Mouse (Mus musculus): ENCODE data around the gene Arhgap15. TPM values are rescaled to one million over a fixed set of nuclear protein-coding genes. Genes with fewer than 3 reads are reported as not detected.
A peak's percentile ranks its signal among the peaks of the same experiment; 100 is the strongest.

The Arhgap15 gene
- total RNA-seq, 2 experiments from 2014 or later, result 9.4 to 9.5 TPM

GRCm38 (mm10) chr2:44306137-44306536 lies 557.5 kb downstream of the Arhgap15 start:
- peak; percentile 72 for TF ChIP-seq CTCF (conservative IDR thresholded peaks at IDR 0.05)
- no peak for DNase-seq (ENCODE audit: low spot score in 2 of 2)
- Histone ChIP-seq H3K4me3 (no peak overlapping the region), H3K27ac (no peak overlapping the region)

GRCm38 (mm10) chr2:44309124-44309523 lies 560.5 kb downstream of the Arhgap15 start:
- DNase-seq (ENCODE audit: low spot score in 2 of 2), result no peak
- Histone ChIP-seq H3K27ac (no peak overlapping the region), H3K4me3 (no peak overlapping the region)
- no peak for TF ChIP-seq CTCF (conservative IDR thresholded peaks at IDR 0.05)

- no peak for DNase-seq (ENCODE audit: low spot score in 2 of 2)
- TF ChIP-seq CTCF (conservative IDR thresholded peaks at IDR 0.05), result no peak
- H3K4me3 ChIP-seq, result no peak overlapping the region
- H3K27ac ChIP-seq, result no peak overlapping the region
Measured at GRCm38 (mm10) chr2:44309556-44309955, 560.9 kb downstream of the Arhgap15 start.

- no peak for DNase-seq (ENCODE audit: low spot score in 2 of 2)
Measured at GRCm38 (mm10) chr2:44310095-44310748, 561.6 kb downstream of the Arhgap15 start.

GRCm38 (mm10) chr2:44311216-44311615 lies 562.6 kb downstream of the Arhgap15 start:
- no peak for DNase-seq (ENCODE audit: low spot score in 2 of 2)
- no peak overlapping the region; the same call in 1 of the 2 replicates for H3K4me3 ChIP-seq
- no peak for TF ChIP-seq CTCF (conservative IDR thresholded peaks at IDR 0.05)
- no peak overlapping the region for H3K27ac ChIP-seq

More at GRCm38 (mm10) chr2:44310095-44310748, 561.6 kb downstream of the Arhgap15 start:
- Histone ChIP-seq H3K4me3 (no peak overlapping the region), H3K27ac (no peak overlapping the region)
- no peak for TF ChIP-seq CTCF (conservative IDR thresholded peaks at IDR 0.05)

- H3K27ac ChIP-seq, result no peak overlapping the region
- no peak for TF ChIP-seq CTCF (conservative IDR thresholded peaks at IDR 0.05)
- H3K4me3 ChIP-seq, result no peak overlapping the region
- DNase-seq (ENCODE audit: low spot score in 2 of 2), result no peak
Measured at GRCm38 (mm10) chr2:44313573-44313972, 564.9 kb downstream of the Arhgap15 start.

- Histone ChIP-seq H3K27ac (no peak overlapping the region), H3K4me3 (no peak overlapping the region)
- no peak for DNase-seq (ENCODE audit: low spot score in 2 of 2)
- no peak for TF ChIP-seq CTCF (conservative IDR thresholded peaks at IDR 0.05)
Measured at GRCm38 (mm10) chr2:44318436-44318835, 569.8 kb downstream of the Arhgap15 start.

- no peak for DNase-seq (ENCODE audit: low spot score in 2 of 2)
- no peak overlapping the region for H3K4me3 ChIP-seq
- TF ChIP-seq CTCF (conservative IDR thresholded peaks at IDR 0.05), result no peak
Measured at GRCm38 (mm10) chr2:44319479-44319878, 570.9 kb downstream of the Arhgap15 start.

GRCm38 (mm10) chr2:44323813-44324212 lies 575.2 kb downstream of the Arhgap15 start:
- no peak overlapping the region for H3K27ac ChIP-seq
- H3K4me3 ChIP-seq, result no peak overlapping the region
- TF ChIP-seq CTCF (conservative IDR thresholded peaks at IDR 0.05), result no peak
- no peak for DNase-seq (ENCODE audit: low spot score in 2 of 2)

More at GRCm38 (mm10) chr2:44319479-44319878, 570.9 kb downstream of the Arhgap15 start:
- no peak overlapping the region for H3K27ac ChIP-seq

GRCm38 (mm10) chr2:44333295-44333694 lies 584.7 kb downstream of the Arhgap15 start:
- DNase-seq (ENCODE audit: low spot score in 2 of 2), result no peak
- no peak for TF ChIP-seq CTCF (conservative IDR thresholded peaks at IDR 0.05)
- H3K27ac ChIP-seq, result no peak overlapping the region

GRCm38 (mm10) chr2:44334006-44334405 lies 585.4 kb downstream of the Arhgap15 start:
- Histone ChIP-seq H3K4me3 (no peak overlapping the region), H3K27ac (no peak overlapping the region)
- no peak for TF ChIP-seq CTCF (conservative IDR thresholded peaks at IDR 0.05)
- DNase-seq (ENCODE audit: low spot score in 2 of 2), result no peak

More at GRCm38 (mm10) chr2:44333295-44333694, 584.7 kb downstream of the Arhgap15 start:
- no peak overlapping the region for H3K4me3 ChIP-seq

GRCm38 (mm10) chr2:44334517-44334916 lies 585.9 kb downstream of the Arhgap15 start:
- TF ChIP-seq CTCF (conservative IDR thresholded peaks at IDR 0.05), result no peak
- Histone ChIP-seq H3K4me3 (no peak overlapping the region), H3K27ac (no peak overlapping the region)
- DNase-seq (ENCODE audit: low spot score in 2 of 2), result no peak

- Histone ChIP-seq H3K27ac (no peak overlapping the region), H3K4me3 (no peak overlapping the region)
- TF ChIP-seq CTCF (conservative IDR thresholded peaks at IDR 0.05), result peak; percentile 74
- DNase-seq (ENCODE audit: low spot score in 2 of 2), result no peak
Measured at GRCm38 (mm10) chr2:44336720-44337354, 588.2 kb downstream of the Arhgap15 start.

- Histone ChIP-seq H3K27ac (no peak overlapping the region), H3K4me3 (no peak overlapping the region)
- DNase-seq (ENCODE audit: low spot score in 2 of 2), result no peak
- no peak for TF ChIP-seq CTCF (conservative IDR thresholded peaks at IDR 0.05)
Measured at GRCm38 (mm10) chr2:44338467-44338866, 589.8 kb downstream of the Arhgap15 start.
